8 mouse cellular contexts compared by ENCODE assay signal in genomic region chr3:66221243-66221611, GRCm38 (mm10). TPM values are rescaled to one million over a fixed set of nuclear protein-coding genes. Genes with fewer than 3 reads are reported as not detected.
A peak's percentile ranks its signal among the peaks of the same experiment; 100 is the strongest.
DNase-seq lines count a peak whose midpoint lies in the region; ATAC-seq and TF ChIP-seq lines count a peak whose summit lies in the region.

No protein-coding gene starts in this region.

- DNase-seq in heart, adult 11 months, result peak; percentile 91
- no peak for DNase-seq in heart, postnatal 25 days (ENCODE audit: low spot score)
- peak; percentile 56 for DNase-seq in hindbrain, embryonic 11.5 days (ENCODE audit: low spot score)
- DNase-seq in retina, postnatal 1 day, result peak; percentile 45
- no peak for DNase-seq in cerebellum, postnatal 4 days (ENCODE audit: low spot score in 2 of 2)
- no peak for DNase-seq in right cerebral cortex, postnatal 36 days (ENCODE audit: low spot score in 2 of 2)

- H3K9me3 ChIP-seq in hindbrain, embryonic 11.5 days (ENCODE audit: control insufficient read depth, low read length), result no peaks in the 10 kb centered on the region
- no peaks in the 10 kb centered on the region for H3K9me3 ChIP-seq in liver, embryonic 12.5 days (replicated peaks)

- intact Hi-C loops in heart, postnatal 25 days (cut with DNase I), result no loop called here

- TF ChIP-seq CTCF in embryonic fibroblast, embryonic 13.5 days (IDR thresholded peaks at IDR 0.05; ENCODE audit: borderline replicate concordance, insufficient read depth, low read length), result no peak

- ATAC-seq in hindbrain, embryonic 11.5 days (ENCODE audit: low FRiP score), result peak; percentile 46
- no peak for ATAC-seq in liver, embryonic 12.5 days

- H3K4me2 ChIP-seq in hindbrain, embryonic 11.5 days (replicated peaks; ENCODE audit: low read depth, low read length), result peak overlapping the region; percentile 92
- peak overlapping the region; percentile 70 for H3K4me2 ChIP-seq in liver, embryonic 12.5 days

- H3K36me3 ChIP-seq in hindbrain, embryonic 11.5 days (ENCODE audit: control insufficient read depth, insufficient read depth, low read length), result no peaks in the 10 kb centered on the region
- no peaks in the 10 kb centered on the region for H3K36me3 ChIP-seq in liver, embryonic 12.5 days

- H3K27ac ChIP-seq in embryonic fibroblast, embryonic 13.5 days (ENCODE audit: insufficient read depth, low read length), result peak overlapping the region; percentile 27; the same call in 1 of the 2 replicates
- 0 out of 2 replicates have a peak overlapping the region, but pooled peaks have one; percentile 51 for H3K27ac ChIP-seq in hindbrain, embryonic 11.5 days (ENCODE audit: low read depth, low read length)
- H3K27ac ChIP-seq in liver, embryonic 12.5 days, result no peak overlapping the region

- WGBS in hindbrain, embryonic 11.5 days, result under 1% methylated on average over 11 of the region's 11 CpGs
- 5% methylated on average over 11 of the region's 11 CpGs for WGBS in liver, embryonic 12.5 days (ENCODE audit: insufficient replicate concordance)

- peak overlapping the region; percentile 66 for H3K9ac ChIP-seq in hindbrain, embryonic 11.5 days (ENCODE audit: low read depth, low read length)
- no peak overlapping the region for H3K9ac ChIP-seq in liver, embryonic 12.5 days

- H3K4me3 ChIP-seq in embryonic fibroblast, embryonic 13.5 days (ENCODE audit: insufficient read depth, low read length), result peak overlapping the region; percentile 43
- peak overlapping the region; percentile 57 for H3K4me3 ChIP-seq in hindbrain, embryonic 11.5 days (ENCODE audit: low read depth, low read length)
- peak overlapping the region; percentile 48 for H3K4me3 ChIP-seq in liver, embryonic 12.5 days

- peaks cover 7% of the 10 kb centered on the region for H3K4me1 ChIP-seq in embryonic fibroblast, embryonic 13.5 days (ENCODE audit: control insufficient read depth, insufficient read depth, low read length)
- no peaks in the 10 kb centered on the region; the same call in 1 of the 2 replicates for H3K4me1 ChIP-seq in hindbrain, embryonic 11.5 days (replicated peaks; ENCODE audit: control insufficient read depth, insufficient read depth, low read length)
- no peaks in the 10 kb centered on the region for H3K4me1 ChIP-seq in liver, embryonic 12.5 days

- 0 out of 2 replicates have a peak, but pooled peaks cover 2% of the 10 kb centered on the region for H3K27me3 ChIP-seq in hindbrain, embryonic 11.5 days (ENCODE audit: control insufficient read depth, insufficient read depth, low read length)
- peaks cover 32% of the 10 kb centered on the region for H3K27me3 ChIP-seq in liver, embryonic 12.5 days (replicated peaks)

- no peak for TF ChIP-seq POLR2A in embryonic fibroblast, embryonic 13.5 days (IDR thresholded peaks at IDR 0.05; ENCODE audit: low read depth, low read length)

RNA-seq across cellular contexts. Expression of gene Ptx3, which starts 1.5 kb away (rescaled TPM):
- total RNA-seq in heart, postnatal 25 days (2021), result 1 to 10 TPM; 1.3 TPM
- 78.9 and 165 TPM in 2 replicates for polyA plus RNA-seq in embryonic fibroblast, embryonic 13.5 days (2011; ENCODE audit: insufficient read length, low read depth, missing spikeins)
- polyA plus RNA-seq in hindbrain, embryonic 11.5 days (2014; fragmentation: Nextera tagmentation; extraction: Ambion mirVana), result 38.9 and 39.0 TPM in 2 replicates
- polyA plus RNA-seq in liver, embryonic 12.5 days (2016; fragmentation: Nextera tagmentation; extraction: Ambion mirVana), result 0.44 and 0.69 TPM in 2 replicates

Comparison
In these comparisons a context has a peak if more than half of its experiments do, and no peak if none do; other contexts are left out.
1. DNase-seq: peak in heart, adult 11 months (single experiment), hindbrain, embryonic 11.5 days (single experiment) and retina, postnatal 1 day (single experiment); none in heart, postnatal 25 days (single experiment), cerebellum, postnatal 4 days (0 of 2) and right cerebral cortex, postnatal 36 days (0 of 2).
2. RNA of gene Ptx3, which starts 1.5 kb away (polyA plus RNA-seq): 78.9 to 165 TPM in embryonic fibroblast, embryonic 13.5 days and 38.9 to 39.0 TPM in hindbrain, embryonic 11.5 days; 0.44 to 0.69 TPM in liver, embryonic 12.5 days; every median in the first group is over 10 times any median in the second.
3. Peak in every context shown above with its lines, with median percentiles within 50 percentile points of each other: H3K4me3 ChIP-seq.